Mouse (Mus musculus) thymus, adult 2 months (tissue): ENCODE data around the gene Hist1h3c.
"Not testable (repeated sequence)": the region's sequence is repeated elsewhere in the genome, so short reads cannot be mapped to it uniquely, and the experiment has no call there.

Experiments
- CTCF ChIP-seq: fragments of 200-500 bp; IDR thresholded peaks from 2 replicates; pipeline ENCODE4 v1.5.1; 2012; ENCODE audit warnings: mild to moderate bottlenecking, control low read depth, low read length, moderate library complexity, borderline replicate concordance; ENCODE audit not compliant: control insufficient read depth, poor library complexity, insufficient read depth; ENCODE audit errors: extremely low read depth
- POLR2A ChIP-seq: fragments of 200-500 bp; IDR thresholded peaks from 2 replicates; pipeline ENCODE4 v1.6.1; 2012; ENCODE audit warnings: mild to moderate bottlenecking, low read length, control low read depth, moderate library complexity; ENCODE audit not compliant: control insufficient read depth, poor library complexity, insufficient read depth; ENCODE audit errors: extremely low read depth

- not testable (repeated sequence) for TF ChIP-seq CTCF, POLR2A
Observed at GRCm38 (mm10) chr13:23702801-23703200, 42.6 kb downstream of the Hist1h3c start.
